Mouse (Mus musculus): ENCODE measurements at regions not wholly inside any gene's neighbourhood (a gene's known extent, or its start where the extent isn't known, plus 50 kb on each side); places are given as distances from the start of the nearest gene placed in this dataset.

GRCm38 (mm10) chr14:62043117-62043422 is 249.3 kb upstream of the Rnaseh2b start:
- DNase-seq (ENCODE audit: low read depth in 2 of 2, low spot score in 2 of 2): no peak

- no peak for DNase-seq (ENCODE audit: low read depth in 2 of 2, low spot score in 2 of 2)
These were observed 241.4 kb upstream of the Rnaseh2b start for GRCm38 (mm10) chr14:62050941-62051340.

DNA sequence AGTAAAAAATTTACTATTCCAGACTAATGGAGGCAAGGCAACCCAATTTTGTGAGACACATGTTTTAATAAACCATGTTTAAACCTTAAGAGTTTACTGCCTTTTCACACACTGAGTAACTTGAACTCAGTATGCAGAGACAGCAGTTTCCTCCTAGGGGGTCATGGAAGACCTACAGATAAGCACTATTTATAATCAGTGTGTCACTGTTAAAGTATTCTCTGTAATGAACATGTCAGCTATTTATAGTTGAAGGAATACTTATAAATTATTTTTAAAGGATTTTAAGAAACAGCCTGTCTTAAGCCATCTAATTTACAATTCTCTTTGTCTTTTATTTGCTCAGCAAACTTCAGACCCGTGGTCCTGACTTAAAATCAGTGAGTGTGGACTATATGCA is 240.5 kb upstream of the Rnaseh2b start:
- no peak for DNase-seq (ENCODE audit: low read depth in 2 of 2, low spot score in 2 of 2)

GRCm38 (mm10) chr14:62053004-62053403 is 239.4 kb upstream of the Rnaseh2b start:
- DNase-seq (ENCODE audit: low read depth in 2 of 2, low spot score in 2 of 2): no peak

GRCm38 (mm10) chr14:62057096-62057495 is 235.3 kb upstream of the Rnaseh2b start:
- no peak for DNase-seq (ENCODE audit: low read depth in 2 of 2, low spot score in 2 of 2)

GRCm38 (mm10) chr14:62058100-62058499 is 234.3 kb upstream of the Rnaseh2b start:
- DNase-seq (ENCODE audit: low read depth in 2 of 2, low spot score in 2 of 2): no peak

DNA sequence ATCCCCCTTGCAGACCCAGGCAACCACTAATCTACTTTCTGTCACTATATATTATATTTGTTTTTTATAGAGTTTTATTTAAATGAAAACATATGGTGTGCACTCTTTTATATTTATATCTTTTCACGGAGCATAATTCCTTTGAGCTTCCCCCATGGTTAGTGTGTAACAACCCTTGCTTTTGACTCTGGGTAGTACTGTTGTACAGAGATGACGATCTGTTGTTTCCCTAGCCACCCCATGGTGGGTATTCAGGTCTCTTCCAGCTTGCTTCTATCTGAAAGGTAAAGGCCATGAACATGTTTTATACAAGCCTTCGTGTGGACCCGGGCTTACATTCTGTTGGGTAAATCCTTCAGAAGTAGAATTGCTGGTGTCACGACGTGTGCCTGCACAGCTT is 221.2 kb upstream of the Rnaseh2b start:
- DNase-seq (ENCODE audit: low read depth in 2 of 2, low spot score in 2 of 2): no peak

DNA sequence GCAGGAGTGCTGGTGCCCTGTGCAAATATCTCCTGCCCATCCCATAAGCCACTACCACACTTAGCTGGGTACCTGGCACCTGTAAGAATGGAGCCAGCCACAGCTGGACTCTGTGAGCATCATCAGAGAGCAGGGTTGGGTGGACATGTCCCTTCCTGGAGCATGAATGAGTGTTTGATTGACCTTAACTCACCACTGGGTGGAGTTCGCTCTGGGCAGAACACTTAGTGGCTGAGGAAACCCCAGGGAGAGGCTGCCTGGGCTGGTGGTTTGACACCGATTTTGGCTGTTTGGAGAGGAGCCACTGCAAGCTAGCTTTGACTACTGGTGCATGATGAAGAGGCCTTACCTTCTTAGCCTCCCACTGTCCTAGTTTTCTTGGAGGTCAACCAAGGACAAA is 208.3 kb upstream of the Rnaseh2b start:
- no peak for DNase-seq (ENCODE audit: low read depth in 2 of 2, low spot score in 2 of 2)

- DNase-seq (ENCODE audit: low read depth in 2 of 2, low spot score in 2 of 2): no peak
These were observed 204.2 kb upstream of the Rnaseh2b start for GRCm38 (mm10) chr14:62088174-62088573.

GRCm38 (mm10) chr14:62117532-62117931 is 174.9 kb upstream of the Rnaseh2b start:
- DNase-seq (ENCODE audit: low read depth in 2 of 2, low spot score in 2 of 2): no peak

- no peak for DNase-seq (ENCODE audit: low read depth in 2 of 2, low spot score in 2 of 2)
These were observed 173.8 kb upstream of the Rnaseh2b start for GRCm38 (mm10) chr14:62118542-62118953.

- DNase-seq (ENCODE audit: low read depth in 2 of 2, low spot score in 2 of 2): no peak
These were observed 163.5 kb upstream of the Rnaseh2b start for GRCm38 (mm10) chr14:62128918-62129317.

GRCm38 (mm10) chr14:62132353-62132816 is 160.0 kb upstream of the Rnaseh2b start:
- no peak for DNase-seq (ENCODE audit: low read depth in 2 of 2, low spot score in 2 of 2)

GRCm38 (mm10) chr14:62137981-62138380 is 154.4 kb upstream of the Rnaseh2b start:
- DNase-seq (ENCODE audit: low read depth in 2 of 2, low spot score in 2 of 2): no peak

- DNase-seq (ENCODE audit: low read depth in 2 of 2, low spot score in 2 of 2): no peak
These were observed 147.9 kb upstream of the Rnaseh2b start for GRCm38 (mm10) chr14:62144385-62145030.

DNA sequence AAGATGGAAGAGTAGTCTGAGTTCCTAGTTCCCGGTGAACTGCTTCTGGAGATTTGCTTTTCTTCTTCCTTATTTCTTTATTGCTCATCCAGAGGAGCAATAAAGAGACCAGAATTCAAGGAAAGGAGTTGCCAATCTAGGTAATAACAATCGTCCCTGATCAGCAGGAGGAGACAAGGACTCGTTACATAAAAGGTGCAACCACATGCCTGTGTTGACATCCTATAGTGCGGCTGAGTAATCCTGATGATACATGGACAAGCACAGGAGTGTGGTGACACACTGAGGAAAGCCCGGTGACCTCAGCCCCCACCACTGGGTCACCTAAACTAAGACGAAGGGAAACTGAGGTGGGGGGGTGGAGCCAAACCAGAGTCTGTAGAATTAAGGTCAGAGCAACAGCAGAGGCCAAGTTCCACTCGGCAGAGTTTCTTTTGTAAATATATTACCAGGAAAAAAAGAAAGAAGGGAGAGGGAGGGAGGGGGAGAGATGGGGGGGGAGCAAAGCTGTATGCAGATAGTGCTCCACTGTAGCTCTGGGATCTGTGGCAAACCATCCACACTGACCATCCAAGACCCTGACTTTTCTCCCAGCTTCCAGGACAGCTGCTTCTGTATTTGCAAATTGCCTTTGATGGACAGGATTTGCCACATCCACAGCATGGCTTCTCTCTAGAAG is 135.2 kb upstream of the Rnaseh2b start:
- DNase-seq (ENCODE audit: low read depth in 2 of 2, low spot score in 2 of 2): no peak

DNA sequence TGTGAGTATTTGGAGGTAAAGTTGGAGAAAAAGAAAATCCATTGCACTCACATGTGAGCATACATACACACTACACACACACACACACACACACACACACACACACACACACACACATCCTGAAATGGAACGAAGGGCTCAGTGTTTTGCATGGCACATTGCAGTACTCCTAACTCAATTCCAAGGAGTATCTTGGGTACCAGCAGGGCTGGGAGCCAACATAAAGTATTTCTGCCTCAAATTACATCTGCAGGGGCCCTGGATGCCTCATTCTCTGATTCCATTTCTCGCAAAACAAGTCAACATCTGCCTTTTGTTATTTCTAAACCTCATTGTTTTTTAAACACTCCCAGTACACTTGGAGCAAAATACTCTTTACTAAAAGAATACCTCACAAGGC is 132.7 kb upstream of the Rnaseh2b start:
- no peak for DNase-seq (ENCODE audit: low read depth in 2 of 2, low spot score in 2 of 2)

DNA sequence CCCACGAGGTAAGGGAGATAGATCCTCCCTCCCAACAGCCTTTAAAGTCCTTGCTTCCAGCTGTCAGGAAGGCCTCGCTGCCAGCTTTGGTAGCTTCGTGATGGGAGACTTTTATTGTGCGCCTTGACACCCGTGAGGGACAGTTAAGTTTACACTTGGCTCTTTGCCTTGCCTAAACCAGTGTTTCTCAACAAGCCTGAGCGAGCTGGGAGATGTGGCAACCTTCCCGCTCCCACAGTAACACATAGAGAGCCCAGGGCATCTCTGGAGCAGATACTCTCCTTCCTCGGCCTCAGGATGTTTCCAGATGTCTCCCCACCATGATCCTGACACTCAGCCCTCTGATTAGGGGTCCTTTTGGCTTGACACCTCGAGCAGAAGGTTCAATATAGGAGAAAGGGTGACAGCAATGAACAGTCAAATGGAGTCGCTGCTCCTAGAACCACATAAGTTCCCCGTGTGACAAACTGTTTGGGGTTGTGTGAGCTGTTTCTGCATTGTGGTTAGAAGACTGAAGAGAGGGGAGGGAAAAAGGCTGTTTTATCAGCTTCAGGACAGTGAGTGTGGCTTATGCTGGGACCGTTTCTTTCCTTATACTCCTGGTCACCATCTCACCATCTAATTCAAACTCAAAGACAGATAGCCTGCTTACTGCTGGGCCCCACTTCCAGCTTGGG is 129.1 kb upstream of the Rnaseh2b start:
- DNase-seq (ENCODE audit: low read depth in 2 of 2, low spot score in 2 of 2): no peak

GRCm38 (mm10) chr14:62164918-62165317 is 127.5 kb upstream of the Rnaseh2b start:
- no peak for DNase-seq (ENCODE audit: low read depth in 2 of 2, low spot score in 2 of 2)

DNA sequence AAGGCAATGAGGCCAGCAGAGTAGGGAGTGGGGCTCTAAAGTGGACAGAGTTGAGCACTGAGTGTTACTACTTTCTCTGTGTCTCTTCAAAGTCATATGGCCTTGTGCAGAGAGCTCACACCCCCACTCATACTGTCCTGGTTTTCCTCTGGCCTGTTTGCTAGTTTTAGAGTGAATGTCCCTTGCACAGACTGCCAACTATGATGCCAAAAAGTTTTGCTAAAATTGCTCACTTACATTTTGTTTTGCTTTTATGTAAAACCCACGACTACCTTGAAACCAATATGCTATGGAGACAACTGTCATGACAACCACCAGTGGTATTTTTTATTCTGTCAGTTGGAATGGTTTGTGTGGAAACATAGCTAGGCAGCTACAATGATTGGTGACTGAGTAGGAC is 126.4 kb upstream of the Rnaseh2b start:
- DNase-seq (ENCODE audit: low read depth in 2 of 2, low spot score in 2 of 2): no peak

DNA sequence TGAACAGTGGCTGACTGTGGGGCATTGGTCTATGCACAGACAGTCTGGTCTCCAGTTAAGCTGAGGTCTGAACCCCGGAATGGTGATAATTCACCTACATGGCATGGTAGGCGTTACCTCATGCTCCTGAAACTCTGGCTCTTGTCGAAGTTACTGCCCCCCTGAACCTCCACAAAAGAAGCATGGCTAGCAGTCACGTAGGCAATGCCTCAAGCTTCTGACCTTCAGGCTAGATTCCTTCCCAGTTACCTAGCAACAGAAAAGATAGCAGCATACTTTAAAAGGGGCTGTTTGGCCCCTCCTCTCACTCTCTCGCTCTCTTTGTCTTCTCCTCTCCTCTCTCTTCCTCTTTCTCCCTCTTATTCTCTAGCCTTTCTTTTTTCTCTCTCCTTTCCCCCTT is 125.8 kb upstream of the Rnaseh2b start:
- no peak for DNase-seq (ENCODE audit: low read depth in 2 of 2, low spot score in 2 of 2)

GRCm38 (mm10) chr14:62167090-62167489 is 125.3 kb upstream of the Rnaseh2b start:
- no peak for DNase-seq (ENCODE audit: low read depth in 2 of 2, low spot score in 2 of 2)

Measured in CD8-positive naive resting alpha-beta T cell, adult 2 months (primary cell).